Mouse (Mus musculus) right cerebral cortex, postnatal 25 days (tissue): ENCODE results near the gene Usp39.

Experiments
- DNase-seq: peaks from one replicate; pipeline ENCODE4 v3.0.0; 2022

Usp39 gene

GRCm38 (mm10) chr6:72292972-72293651 lies 51.9 kb downstream of the Usp39 start:
- no peak for DNase-seq

- no peak for DNase-seq
These were observed 55.5 kb downstream of the Usp39 start for GRCm38 (mm10) chr6:72289484-72289883.

- DNase-seq = no peak
These were observed 61.1 kb downstream of the Usp39 start for GRCm38 (mm10) chr6:72283914-72284313.

GRCm38 (mm10) chr6:72280410-72280998 lies 64.5 kb downstream of the Usp39 start:
- DNase-seq = no peak

GRCm38 (mm10) chr6:72279505-72279904 lies 65.5 kb downstream of the Usp39 start:
- no peak for DNase-seq

GRCm38 (mm10) chr6:72278835-72279234 lies 66.1 kb downstream of the Usp39 start:
- no peak for DNase-seq

GRCm38 (mm10) chr6:72277508-72278166 lies 67.3 kb downstream of the Usp39 start:
- DNase-seq = no peak

GRCm38 (mm10) chr6:72276972-72277441 lies 68.0 kb downstream of the Usp39 start:
- no peak for DNase-seq

- no peak for DNase-seq
These were observed 68.8 kb downstream of the Usp39 start for GRCm38 (mm10) chr6:72276141-72276540.

GRCm38 (mm10) chr6:72275527-72275926 lies 69.5 kb downstream of the Usp39 start:
- no peak for DNase-seq

- DNase-seq = no peak
These were observed 71.8 kb downstream of the Usp39 start for GRCm38 (mm10) chr6:72273153-72273552.

GRCm38 (mm10) chr6:72272161-72272696 lies 72.8 kb downstream of the Usp39 start:
- no peak for DNase-seq

- peak; percentile 47 for DNase-seq
These were observed 73.9 kb downstream of the Usp39 start for GRCm38 (mm10) chr6:72270952-72271519.

GRCm38 (mm10) chr6:72270258-72270657 lies 74.7 kb downstream of the Usp39 start:
- no peak for DNase-seq
